ENCODE assay signal across 8 mouse cellular contexts in genomic region chr9:95188362-95189217, GRCm38 (mm10).
DNase-seq lines count a peak whose midpoint lies in the region; ATAC-seq and TF ChIP-seq lines count a peak whose summit lies in the region.

No protein-coding gene starts in this region.

- no peaks in the 10 kb centered on the region; the same call in 1 of the 2 replicates for H3K4me1 ChIP-seq in kidney, adult 2 months (ENCODE audit: control insufficient read depth, insufficient read depth, low read length)
- H3K4me1 ChIP-seq in intestine, embryonic 16.5 days (ENCODE audit: control insufficient read depth, insufficient read depth, low read length) = peaks cover 20% of the 10 kb centered on the region

- H3K4me3 ChIP-seq in kidney, adult 2 months (ENCODE audit: insufficient read depth, low read depth, low read length) = no peak overlapping the region
- no peak overlapping the region for H3K4me3 ChIP-seq in intestine, embryonic 16.5 days (ENCODE audit: low read length)

- no peaks in the 10 kb centered on the region for H3K9me3 ChIP-seq in intestine, embryonic 16.5 days (ENCODE audit: control insufficient read depth, low read length)

- H3K27ac ChIP-seq in kidney, adult 2 months (ENCODE audit: insufficient read depth, low read depth, low read length) = no peak overlapping the region
- H3K27ac ChIP-seq in intestine, embryonic 16.5 days (ENCODE audit: low read length) = peak overlapping the region; percentile 49

- DNase-seq in kidney, adult 2 months = peak; percentile 70
- DNase-seq in kidney, adult 8-10 months = no peak
- DNase-seq in gastrocnemius, adult 8-10 months (ENCODE audit: low spot score in 2 of 2) = peak; percentile 54 to 75
- DNase-seq in lung, postnatal 4 days = peak; percentile 50 to 81
- DNase-seq in thymus, adult 18-20 months = no peak
- no peak for DNase-seq in left cerebral cortex, adult 18-20 months (ENCODE audit: low spot score in 2 of 2)
- no peak for DNase-seq in frontal cortex, postnatal 14 days (ENCODE audit: low spot score in 2 of 2)

- no peaks in the 10 kb centered on the region for H3K27me3 ChIP-seq in kidney, adult 2 months (replicated peaks; ENCODE audit: control insufficient read depth, insufficient read depth, low read length)
- no peaks in the 10 kb centered on the region for H3K27me3 ChIP-seq in intestine, embryonic 16.5 days (replicated peaks; ENCODE audit: control insufficient read depth, insufficient read depth, low read length)

- no peak overlapping the region for H3K4me2 ChIP-seq in intestine, embryonic 16.5 days (ENCODE audit: low read depth, low read length)

- H3K36me3 ChIP-seq in kidney, adult 2 months (ENCODE audit: control insufficient read depth, insufficient read depth, low read length) = no peaks in the 10 kb centered on the region
- H3K36me3 ChIP-seq in intestine, embryonic 16.5 days (ENCODE audit: control insufficient read depth, insufficient read depth, low read length) = no peaks in the 10 kb centered on the region

- 62% methylated on average over 8 of the region's 8 CpGs for WGBS in kidney, adult 2 months
- 53% methylated on average over 8 of the region's 8 CpGs for WGBS in intestine, embryonic 16.5 days

- no peak for TF ChIP-seq CTCF in kidney, adult 2 months (conservative IDR thresholded peaks at IDR 0.05; ENCODE audit: insufficient read depth, insufficient read length, low read depth, low read length)

- no peak for TF ChIP-seq POLR2A in kidney, adult 2 months (IDR thresholded peaks at IDR 0.05; ENCODE audit: low read depth, low read length)

- no peak overlapping the region for H3K9ac ChIP-seq in intestine, embryonic 16.5 days (ENCODE audit: low read depth, low read length)

- peak; percentile 78 for ATAC-seq in intestine, embryonic 16.5 days

Comparison
In these comparisons a context has a peak if more than half of its experiments do, and no peak if none do; other contexts are left out.
1. DNase-seq: peak in kidney, adult 2 months (single experiment), gastrocnemius, adult 8-10 months (2 of 2) and lung, postnatal 4 days (2 of 2); none in kidney, adult 8-10 months (0 of 2), thymus, adult 18-20 months (0 of 2), left cerebral cortex, adult 18-20 months (0 of 2) and frontal cortex, postnatal 14 days (0 of 2).